Mouse (Mus musculus) lung, embryonic 15.5 days (tissue): ENCODE measurements around the gene Rap1b. TPM values are rescaled to one million over a fixed set of nuclear protein-coding genes. Genes with fewer than 3 reads are reported as not detected.
"Not testable (repeated sequence)": the region's sequence is repeated elsewhere in the genome, so short reads cannot be mapped to it uniquely, and the experiment has no call there.

Experiments used
- ATAC-seq: fragments of 200-750 bp; cut with Nextera tagmentation; 2 replicates; pipeline ENCODE4 v1.8.0; 2017; ENCODE audit warnings: moderate number of reproducible peaks, borderline replicate concordance; ENCODE audit not compliant: low FRiP score, low TSS enrichment; ENCODE audit errors: extremely low read depth
- H3K27ac ChIP-seq: fragments of 300-500 bp; sonication (generic); 2 replicates; pipeline ENCODE4 v1.5.1; 2015; ENCODE audit warnings: moderate library complexity, mild to moderate bottlenecking, inconsistent platforms
- H3K27me3 ChIP-seq: fragments of 300-500 bp; sonication (generic); 2 replicates; pipeline ENCODE4 v1.6.1; 2015; ENCODE audit warnings: inconsistent platforms
- H3K36me3 ChIP-seq: fragments of 300-500 bp; sonication (generic); 2 replicates; pipeline ENCODE4 v1.6.1; 2015; ENCODE audit warnings: inconsistent platforms
- H3K4me1 ChIP-seq: fragments of 300-500 bp; sonication (generic); 2 replicates; pipeline ENCODE4 v1.6.1; 2015; ENCODE audit warnings: inconsistent platforms
- H3K4me2 ChIP-seq: fragments of 300-500 bp; sonication (generic); 2 replicates; pipeline ENCODE4 v1.6.1; 2015; ENCODE audit warnings: inconsistent platforms, mild to moderate bottlenecking, moderate library complexity
- H3K4me3 ChIP-seq: fragments of 300-500 bp; sonication (generic); 2 replicates; pipeline ENCODE4 v1.5.1; 2015; ENCODE audit warnings: mild to moderate bottlenecking, inconsistent platforms
- H3K9ac ChIP-seq: fragments of 300-500 bp; sonication (generic); 2 replicates; pipeline ENCODE4 v1.6.1; 2015; ENCODE audit warnings: inconsistent platforms
- H3K9me3 ChIP-seq: fragments of 300-500 bp; sonication (generic); 2 replicates; pipeline ENCODE4 v1.6.1; 2016; ENCODE audit warnings: inconsistent platforms
- WGBS: fragments of 180-500 bp; shearing (Covaris S2); methylation state at CpG from one replicate; pipeline ENCODE4 v1.1.7; 2015; 5-methylcytosine and 5-hydroxymethylcytosine counted together
- polyA plus RNA-seq: library from polyadenylated mRNA; unstranded; fragments of >200 nt; fragmentation: Nextera tagmentation; extraction: Ambion mirVana; gene quantifications from 2 replicates; pipeline ENCODE4 v1.2.1, GENCODE M21; 2015

The Rap1b gene
- 212 and 219 TPM in 2 replicates for polyA plus RNA-seq

DNA sequence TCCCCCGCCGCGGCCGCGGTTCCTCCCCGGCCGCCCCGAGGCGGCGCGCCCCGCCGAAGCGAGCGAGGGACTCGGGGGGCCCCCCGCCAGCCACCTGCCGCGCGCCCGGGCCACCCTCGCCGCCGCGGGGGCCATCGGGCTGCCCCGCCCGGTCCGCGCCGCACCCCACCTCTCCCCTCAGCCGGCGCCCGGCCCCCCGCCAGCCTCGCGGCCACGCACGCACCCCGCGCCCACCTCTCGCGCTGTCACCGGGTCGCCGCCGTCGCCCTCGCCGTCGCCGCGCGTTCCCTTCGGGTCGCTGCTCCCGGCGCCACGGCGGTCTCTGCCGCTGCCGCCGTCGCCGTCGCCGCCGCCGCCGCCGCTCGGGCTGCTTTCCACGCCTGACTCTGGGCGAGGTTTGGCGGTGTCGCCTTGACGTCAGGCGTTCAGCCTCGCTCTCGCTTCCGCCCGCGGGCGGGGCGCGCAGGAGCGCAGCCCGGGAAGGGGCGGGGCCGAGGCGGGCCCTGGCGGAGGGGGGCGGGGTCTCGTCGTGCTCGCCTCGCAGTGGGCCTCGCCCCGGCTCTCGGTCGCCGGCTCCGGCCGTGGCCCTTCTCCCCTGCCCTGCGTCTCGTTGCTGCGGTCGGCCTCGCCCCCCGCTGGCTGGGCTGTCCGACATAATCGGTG is at the start of gene Rap1b:
Gene Rap1b (minus strand): TSS at position 439 of the 663 bp plus-strand sequence.
- H3K4me3 ChIP-seq = peak within 1 kb of the TSS; percentile 96
- H3K36me3 ChIP-seq = no peaks in the 10 kb centered on the region
- ATAC-seq = peak; percentile 96
- H3K9ac ChIP-seq = peak within 1 kb of the TSS; percentile 95
- no peaks in the 10 kb centered on the region for H3K27me3 ChIP-seq
- WGBS = under 1% methylated on average over 76 of the region's 112 CpGs
- no peaks in the 10 kb centered on the region for H3K9me3 ChIP-seq
- peak within 1 kb of the TSS; percentile 99 for H3K27ac ChIP-seq
- peak within 1 kb of the TSS; percentile 60 for H3K4me2 ChIP-seq
- H3K4me1 ChIP-seq = peaks cover 32% of the 10 kb centered on the region

GRCm38 (mm10) chr10:117895186-117895585 is 49.4 kb upstream of the Rap1b start:
- Histone ChIP-seq H3K4me3 (no peak overlapping the region), H3K36me3 (no peaks in the 10 kb centered on the region), H3K9ac (no peak overlapping the region), H3K9me3 (no peaks in the 10 kb centered on the region), H3K4me2 (no peak overlapping the region), H3K27me3 (no peaks in the 10 kb centered on the region), H3K27ac (no peak overlapping the region), H3K4me1 (peaks cover 9% of the 10 kb centered on the region)
- 71% methylated on average over 4 of the region's 4 CpGs for WGBS
- no peak for ATAC-seq

GRCm38 (mm10) chr10:117894114-117895035 is 48.5 kb upstream of the Rap1b start:
- Histone ChIP-seq H3K27ac (no peak overlapping the region), H3K4me1 (peaks cover 5% of the 10 kb centered on the region), H3K4me3 (no peak overlapping the region), H3K4me2 (no peak overlapping the region), H3K36me3 (no peaks in the 10 kb centered on the region), H3K27me3 (no peaks in the 10 kb centered on the region), H3K9me3 (no peaks in the 10 kb centered on the region), H3K9ac (no peak overlapping the region)
- ATAC-seq = no peak
- 80% methylated on average over 17 of the region's 17 CpGs for WGBS

DNA sequence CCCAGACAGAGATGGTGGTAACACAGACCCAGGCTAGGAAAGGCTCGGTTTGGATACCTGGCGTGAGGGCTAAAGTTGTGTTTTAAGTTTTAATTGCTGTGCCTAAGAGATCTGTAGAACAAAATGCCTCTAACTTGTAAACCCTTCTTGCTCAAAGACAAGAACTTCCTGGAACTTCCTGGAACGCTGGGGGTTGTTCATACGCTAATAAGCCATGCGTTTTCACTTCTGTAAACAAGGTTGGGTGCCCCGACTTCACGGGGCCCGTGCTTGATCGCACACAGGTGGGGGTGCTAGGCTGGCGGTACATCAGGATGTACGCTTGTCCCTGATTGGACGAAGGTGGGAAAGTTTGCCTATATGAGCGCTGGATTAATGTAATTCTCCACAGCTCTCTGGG is 47.3 kb upstream of the Rap1b start:
- not testable (repeated sequence) for H3K9me3 ChIP-seq, H3K36me3 ChIP-seq, H3K27ac ChIP-seq, H3K9ac ChIP-seq, H3K4me2 ChIP-seq, H3K27me3 ChIP-seq, H3K4me1 ChIP-seq, ATAC-seq, H3K4me3 ChIP-seq
- WGBS = 35% methylated on average over 12 of the region's 13 CpGs

DNA sequence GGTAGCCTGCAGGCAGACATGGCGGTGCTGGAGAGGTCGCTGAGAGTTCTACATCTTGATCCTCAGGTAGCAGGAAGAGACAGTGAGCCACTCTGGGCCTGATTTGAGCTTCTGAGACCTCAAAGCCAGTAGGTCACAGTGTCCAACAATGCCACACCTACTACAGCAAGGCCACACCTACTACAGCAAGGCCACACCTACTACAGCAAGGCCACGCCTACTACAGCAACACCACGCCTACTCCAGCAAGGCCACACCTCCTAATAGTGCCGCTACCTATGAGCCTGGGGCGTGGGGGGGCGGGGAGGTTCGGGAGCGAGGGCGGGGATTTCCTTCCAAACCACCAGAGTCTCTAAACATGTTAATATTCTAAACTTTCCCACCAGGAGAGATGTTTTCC is 45.5 kb upstream of the Rap1b start:
- no peak; the same call in 1 of the 2 replicates for ATAC-seq
- no peaks in the 10 kb centered on the region for H3K9me3 ChIP-seq
- H3K27me3 ChIP-seq = no peaks in the 10 kb centered on the region
- WGBS = 85% methylated on average over 10 of the region's 10 CpGs
- H3K27ac ChIP-seq = no peak overlapping the region
- H3K4me1 ChIP-seq = peaks cover 6% of the 10 kb centered on the region; the same call in 1 of the 2 replicates
- no peak overlapping the region for H3K4me2 ChIP-seq
- H3K9ac ChIP-seq = no peak overlapping the region
- H3K4me3 ChIP-seq = no peak overlapping the region
- H3K36me3 ChIP-seq = no peaks in the 10 kb centered on the region

DNA sequence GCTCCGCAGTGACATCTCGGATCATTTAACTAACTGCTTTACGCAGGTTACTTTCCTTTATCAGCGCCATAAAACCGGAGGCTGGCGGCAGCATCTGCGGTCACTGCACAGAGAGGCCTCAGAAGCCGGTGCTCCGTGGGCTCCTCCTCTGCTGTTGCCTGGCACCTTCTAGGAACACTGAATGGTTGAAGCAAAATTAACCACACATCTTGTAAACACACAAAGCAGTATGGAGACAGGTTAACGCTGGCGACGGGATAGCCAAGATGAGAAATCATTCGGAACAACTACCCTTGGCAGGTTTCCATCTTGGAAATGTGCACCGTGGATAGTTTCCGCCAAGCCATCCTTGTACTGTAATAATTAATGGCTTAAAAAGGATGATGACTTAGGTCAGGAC is 43.0 kb upstream of the Rap1b start:
- 78% methylated on average over 15 of the region's 15 CpGs for WGBS
- no peak overlapping the region for H3K9ac ChIP-seq
- H3K9me3 ChIP-seq = no peaks in the 10 kb centered on the region
- ATAC-seq = no peak
- peaks cover 17% of the 10 kb centered on the region; the same call in 1 of the 2 replicates for H3K4me1 ChIP-seq
- H3K4me2 ChIP-seq = no peak overlapping the region
- no peak overlapping the region for H3K4me3 ChIP-seq
- no peak overlapping the region for H3K27ac ChIP-seq
- H3K27me3 ChIP-seq = no peaks in the 10 kb centered on the region
- no peaks in the 10 kb centered on the region for H3K36me3 ChIP-seq

DNA sequence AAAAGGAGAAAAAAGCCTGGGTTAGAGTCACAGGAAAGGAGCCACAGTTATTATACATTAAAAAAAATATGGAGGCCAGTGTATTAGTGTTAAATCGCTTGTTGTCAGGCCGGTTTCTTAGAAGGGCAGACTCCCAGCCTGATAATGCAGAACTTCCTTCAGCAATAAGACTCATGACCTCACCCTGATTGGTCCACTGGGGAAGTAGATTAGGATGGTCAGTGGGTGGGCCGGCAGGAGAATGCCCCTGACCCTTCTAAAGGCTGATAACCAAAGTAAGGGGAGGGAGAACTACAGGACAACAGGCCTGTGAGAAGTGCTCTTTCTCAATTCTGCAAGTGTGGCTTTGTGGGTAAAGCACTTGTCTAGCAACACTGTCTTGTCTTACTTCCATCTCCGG is 39.5 kb upstream of the Rap1b start:
- H3K9me3 ChIP-seq = no peaks in the 10 kb centered on the region
- H3K4me3 ChIP-seq = no peak overlapping the region
- no peak overlapping the region for H3K4me2 ChIP-seq
- H3K27ac ChIP-seq = peak overlapping the region; percentile 55; the same call in 1 of the 2 replicates
- no peak overlapping the region for H3K9ac ChIP-seq
- peaks cover 17% of the 10 kb centered on the region; the same call in 1 of the 2 replicates for H3K4me1 ChIP-seq
- no peaks in the 10 kb centered on the region for H3K27me3 ChIP-seq
- whole genome bisulfite sequencing = 45% methylated on average over 4 of the region's 4 CpGs
- ATAC-seq = no peak
- H3K36me3 ChIP-seq = no peaks in the 10 kb centered on the region

DNA sequence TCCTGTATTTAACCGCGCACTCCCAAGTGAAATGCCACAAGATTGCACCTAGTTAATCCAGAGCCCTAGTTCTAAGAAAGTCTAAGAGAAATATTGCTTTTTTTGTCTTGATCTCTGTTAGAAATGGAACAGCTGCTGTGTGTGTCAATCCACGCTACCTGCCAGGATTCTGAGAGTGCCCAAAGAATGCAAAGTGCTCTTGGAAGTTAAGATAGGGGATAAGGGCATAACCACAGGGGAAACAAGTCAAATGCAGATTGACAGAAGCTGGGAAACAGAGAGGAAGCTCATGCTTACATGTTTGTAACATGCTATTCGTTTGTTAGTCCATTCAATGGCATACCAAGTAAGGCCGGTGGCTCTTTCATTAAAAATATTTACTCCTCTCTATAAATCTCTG is 38.9 kb upstream of the Rap1b start:
- 62% methylated on average over 5 of the region's 5 CpGs for WGBS
- H3K27me3 ChIP-seq = no peaks in the 10 kb centered on the region

GRCm38 (mm10) chr10:117883438-117883837 is 37.6 kb upstream of the Rap1b start:
- Histone ChIP-seq H3K4me2 (no peak overlapping the region), H3K9me3 (no peaks in the 10 kb centered on the region), H3K4me1 (peaks cover 17% of the 10 kb centered on the region; the same call in 1 of the 2 replicates), H3K9ac (no peak overlapping the region), H3K36me3 (no peaks in the 10 kb centered on the region), H3K27ac (no peak overlapping the region), H3K27me3 (no peaks in the 10 kb centered on the region), H3K4me3 (no peak overlapping the region)
- no peak for ATAC-seq
- 90% methylated on average over 8 of the region's 8 CpGs for WGBS

More for the DNA sequence above, 38.9 kb upstream of the Rap1b start:
- ATAC-seq = no peak
- H3K4me3 ChIP-seq = no peak overlapping the region
- peak overlapping the region; percentile 62 for H3K27ac ChIP-seq
- no peak overlapping the region for H3K9ac ChIP-seq
- H3K9me3 ChIP-seq = no peaks in the 10 kb centered on the region
- H3K36me3 ChIP-seq = no peaks in the 10 kb centered on the region
- peaks cover 17% of the 10 kb centered on the region; the same call in 1 of the 2 replicates for H3K4me1 ChIP-seq
- H3K4me2 ChIP-seq = no peak overlapping the region

GRCm38 (mm10) chr10:117878628-117879027 is 32.8 kb upstream of the Rap1b start:
- Histone ChIP-seq H3K4me3 (no peak overlapping the region), H3K9ac (no peak overlapping the region), H3K36me3 (no peaks in the 10 kb centered on the region), H3K27ac (no peak overlapping the region), H3K4me1 (no peaks in the 10 kb centered on the region), H3K27me3 (no peaks in the 10 kb centered on the region), H3K9me3 (no peaks in the 10 kb centered on the region), H3K4me2 (no peak overlapping the region)
- 83% methylated on average over 9 of the region's 9 CpGs for WGBS
- no peak for ATAC-seq

- Histone ChIP-seq H3K4me1 (no peaks in the 10 kb centered on the region), H3K27me3 (no peaks in the 10 kb centered on the region), H3K9me3 (no peaks in the 10 kb centered on the region), H3K4me2 (no peak overlapping the region), H3K4me3 (no peak overlapping the region), H3K36me3 (no peaks in the 10 kb centered on the region), H3K9ac (no peak overlapping the region), H3K27ac (no peak overlapping the region)
- no peak for ATAC-seq
- WGBS = 75% methylated on average over 8 of the region's 8 CpGs
These were observed 31.0 kb upstream of the Rap1b start for GRCm38 (mm10) chr10:117876801-117877200.

DNA sequence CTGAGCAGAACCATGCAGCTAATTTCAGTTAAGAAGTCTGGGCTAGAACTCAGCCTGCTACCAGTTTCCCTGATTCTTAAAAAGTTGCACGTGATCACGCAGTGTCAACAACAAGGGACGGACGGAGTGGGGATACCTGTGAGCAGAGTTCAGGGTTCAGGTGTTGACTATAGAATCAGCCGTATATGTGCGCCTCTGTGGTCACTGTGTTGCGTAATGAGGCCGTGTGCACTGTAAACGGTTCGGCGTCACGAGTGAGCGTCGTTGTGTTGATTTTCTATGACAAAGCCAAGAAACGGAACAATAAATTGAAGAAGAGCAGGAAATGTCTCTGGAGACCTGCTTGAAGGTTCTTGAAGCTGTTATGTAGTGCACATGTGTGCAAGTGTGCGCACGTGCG is 30.6 kb upstream of the Rap1b start:
- Histone ChIP-seq H3K4me3 (no peak overlapping the region), H3K36me3 (no peaks in the 10 kb centered on the region), H3K4me1 (no peaks in the 10 kb centered on the region), H3K4me2 (no peak overlapping the region), H3K27me3 (no peaks in the 10 kb centered on the region), H3K9me3 (no peaks in the 10 kb centered on the region), H3K9ac (no peak overlapping the region), H3K27ac (no peak overlapping the region)
- 76% methylated on average over 18 of the region's 18 CpGs for WGBS
- no peak for ATAC-seq
